Comparison of ENCODE assay signal across 9 mouse cellular contexts in the genomic region with DNA sequence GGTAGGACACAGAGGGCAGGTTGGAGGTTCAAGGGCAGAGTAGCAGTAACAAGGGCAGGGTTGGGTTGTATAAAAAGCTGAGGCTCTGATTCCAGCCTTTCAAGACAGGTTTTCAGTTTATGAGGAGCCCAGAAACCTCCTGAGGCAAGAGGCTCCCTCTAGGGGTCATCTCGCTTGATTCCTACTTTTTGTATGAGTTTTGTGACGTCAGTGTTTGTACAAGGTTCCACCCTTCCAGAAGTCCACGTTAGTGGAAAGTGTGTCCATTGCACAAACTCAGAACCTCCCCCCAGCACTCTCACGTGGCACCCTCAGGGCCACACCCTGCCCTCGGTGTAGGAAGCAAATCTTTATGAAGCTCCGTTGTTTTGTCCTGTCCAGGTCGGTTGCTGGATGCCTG. TPM values are rescaled to one million over a fixed set of nuclear protein-coding genes. Genes with fewer than 3 reads are reported as not detected.
DNase-seq lines count a peak whose midpoint lies in the region; ATAC-seq and TF ChIP-seq lines count a peak whose summit lies in the region.
"Had no signal": no experiment of that assay in that cellular context is flagged by ENCODE, and none has a peak within 500 bp of the region (broad histone marks: within the 10 kb centered on the region; RNA-seq: fewer than 3 reads in every experiment).

No protein-coding gene starts in this region.

- no peak overlapping the region for H3K4me2 ChIP-seq in forebrain, postnatal 0 days (ENCODE audit: low read depth)
- H3K4me2 ChIP-seq in lung, embryonic 15.5 days: peak overlapping the region; percentile 36; the same call in 1 of the 2 replicates
- H3K4me2 ChIP-seq: midbrain, embryonic 12.5 days had no signal

- no peak for TF ChIP-seq POLR2A in cerebellum, adult 2 months (IDR thresholded peaks at IDR 0.05; ENCODE audit: borderline replicate concordance, insufficient read depth, low read length)

- ATAC-seq in cerebellum, adult (ENCODE audit: insufficient number of reproducible peaks, low FRiP score, low TSS enrichment): no peak
- ATAC-seq in forebrain, postnatal 0 days: peak; percentile 51; the same call in 1 of the 2 replicates
- ATAC-seq in lung, embryonic 15.5 days (ENCODE audit: borderline replicate concordance, extremely low read depth, low FRiP score, low TSS enrichment): peak; percentile 60; the same call in 1 of the 2 replicates

- H3K9me3 ChIP-seq in forebrain, postnatal 0 days (ENCODE audit: low read length): no peaks in the 10 kb centered on the region
- no peaks in the 10 kb centered on the region for H3K9me3 ChIP-seq in lung, embryonic 15.5 days
- H3K9me3 ChIP-seq: midbrain, embryonic 12.5 days had no signal

- peak in 1 of 2 experiments; percentile 63 for DNase-seq in cerebellum, adult 2 months
- DNase-seq in urinary bladder, postnatal 14 days (ENCODE audit: low spot score): peak; percentile 70
- no peak for DNase-seq in urinary bladder, postnatal 4 days (ENCODE audit: low spot score in 2 of 2)
- peak; percentile 57 for DNase-seq in forebrain, postnatal 0 days
- peak; percentile 77 for DNase-seq in kidney, adult 11 months
- peak; percentile 33 for DNase-seq in thymus, postnatal 25 days

- peak; percentile 56; the same call in 1 of the 2 replicates for TF ChIP-seq CTCF in cerebellum, adult 2 months (IDR thresholded peaks at IDR 0.05; ENCODE audit: borderline replicate concordance, insufficient read depth, low read depth, low read length)
- peak; percentile 71 for TF ChIP-seq CTCF in forebrain, postnatal 0 days (IDR thresholded peaks at IDR 0.05; ENCODE audit: low read depth)

- H3K27ac ChIP-seq in cerebellum, adult 2 months (ENCODE audit: insufficient read depth, low read length): no peak overlapping the region
- H3K27ac ChIP-seq in forebrain, postnatal 0 days (ENCODE audit: low read depth, low read length): no peak overlapping the region
- H3K27ac ChIP-seq in lung, embryonic 15.5 days: no peak overlapping the region
- H3K27ac ChIP-seq: midbrain, embryonic 12.5 days had no signal

- no peak overlapping the region for H3K9ac ChIP-seq in forebrain, postnatal 0 days
- H3K9ac ChIP-seq in lung, embryonic 15.5 days: no peak overlapping the region
- H3K9ac ChIP-seq: midbrain, embryonic 12.5 days had no signal

- H3K27me3 ChIP-seq in cerebellum, adult 2 months (ENCODE audit: control insufficient read depth, insufficient read depth, low read length): no peaks in the 10 kb centered on the region
- H3K27me3 ChIP-seq in forebrain, postnatal 0 days (ENCODE audit: insufficient read depth, low read length): no peaks in the 10 kb centered on the region
- no peaks in the 10 kb centered on the region for H3K27me3 ChIP-seq in lung, embryonic 15.5 days
- H3K27me3 ChIP-seq: midbrain, embryonic 12.5 days had no signal

- no peaks in the 10 kb centered on the region for H3K36me3 ChIP-seq in forebrain, postnatal 0 days (ENCODE audit: insufficient read depth)
- H3K36me3 ChIP-seq in lung, embryonic 15.5 days: no peaks in the 10 kb centered on the region
- H3K36me3 ChIP-seq: midbrain, embryonic 12.5 days had no signal

- peaks cover 30% of the 10 kb centered on the region for H3K4me1 ChIP-seq in cerebellum, adult 2 months (ENCODE audit: control insufficient read depth, insufficient read depth, low read length)
- H3K4me1 ChIP-seq in forebrain, postnatal 0 days (ENCODE audit: insufficient read depth): no peaks in the 10 kb centered on the region
- H3K4me1 ChIP-seq in lung, embryonic 15.5 days: peaks cover 4% of the 10 kb centered on the region; the same call in 1 of the 2 replicates

- 38% methylated on average over 7 of the region's 7 CpGs for WGBS in cerebellum, adult 2 months
- 34% methylated on average over 7 of the region's 7 CpGs for WGBS in forebrain, postnatal 0 days
- 21% methylated on average over 7 of the region's 7 CpGs for WGBS in lung, embryonic 15.5 days

- no peak overlapping the region for H3K4me3 ChIP-seq in cerebellum, adult 2 months (replicated peaks; ENCODE audit: insufficient read depth, low read depth, low read length)
- no peak overlapping the region for H3K4me3 ChIP-seq in forebrain, postnatal 0 days (ENCODE audit: low read depth, low read length)
- no peak overlapping the region; the same call in 1 of the 2 replicates for H3K4me3 ChIP-seq in lung, embryonic 15.5 days
- H3K4me3 ChIP-seq: midbrain, embryonic 12.5 days had no signal

RNA-seq across cellular contexts. Expression of a gene that starts 14.7 kb away (rescaled TPM):
- 55.9 and 56.0 TPM in 2 replicates for polyA plus RNA-seq in cerebellum, adult 2 months (2012; rRNA removed)
- 12.5 and 17.3 TPM in 2 replicates for total RNA-seq in forebrain, postnatal 0 days (2014; rRNA removed)
- polyA plus RNA-seq in forebrain, postnatal 0 days (2015; fragmentation: Nextera tagmentation; extraction: Ambion mirVana): 27.9 and 31.6 TPM in 2 replicates
- 26.1 and 26.5 TPM in 2 replicates for polyA plus RNA-seq in lung, embryonic 15.5 days (2015; fragmentation: Nextera tagmentation; extraction: Ambion mirVana)

RNA-seq across cellular contexts. Expression of a gene that starts 19.8 kb away (rescaled TPM):
- 0.75 and 1.8 TPM in 2 replicates for polyA plus RNA-seq in cerebellum, adult 2 months (2012; rRNA removed)
- 5.9 and 6.4 TPM in 2 replicates for total RNA-seq in forebrain, postnatal 0 days (2014; rRNA removed)
- polyA plus RNA-seq in forebrain, postnatal 0 days (2015; fragmentation: Nextera tagmentation; extraction: Ambion mirVana): 6.5 and 10.0 TPM in 2 replicates
- 1.2 and 1.5 TPM in 2 replicates for polyA plus RNA-seq in lung, embryonic 15.5 days (2015; fragmentation: Nextera tagmentation; extraction: Ambion mirVana)

RNA-seq across cellular contexts. Expression of a gene that starts 55.7 kb away (rescaled TPM):
- polyA plus RNA-seq in cerebellum, adult 2 months (2012; rRNA removed): not detected in 2 replicates
- 0.92 TPM in 1 of 2 replicates, not detected in the other for total RNA-seq in forebrain, postnatal 0 days (2014; rRNA removed)
- polyA plus RNA-seq in forebrain, postnatal 0 days (2015; fragmentation: Nextera tagmentation; extraction: Ambion mirVana): 0.19 TPM in 1 of 2 replicates, not detected in the other
- not detected in 2 replicates for polyA plus RNA-seq in lung, embryonic 15.5 days (2015; fragmentation: Nextera tagmentation; extraction: Ambion mirVana)

Comparison
In these comparisons a context has a peak if more than half of its experiments do, and no peak if none do; other contexts are left out.
1. DNase-seq: peak in urinary bladder, postnatal 14 days (single experiment), forebrain, postnatal 0 days (single experiment), kidney, adult 11 months (single experiment) and thymus, postnatal 25 days (single experiment); none in urinary bladder, postnatal 4 days (0 of 2).